Mouse (Mus musculus) layer of hippocampus, adult 6 months (tissue): ENCODE measurements around the gene Olfr178. TPM values are rescaled to one million over a fixed set of nuclear protein-coding genes. Genes with fewer than 3 reads are reported as not detected.

Source experiments
- long read RNA-seq, 2 experiments: library from polyadenylated mRNA; unstranded; transcript quantifications; one replicate each; pipeline ENCODE4 v2.0.0; 2019 to 2020
- polyA plus RNA-seq: library from polyadenylated mRNA; unstranded; fragments of <200 nt; fragmentation: Nextera tagmentation; gene quantifications from 2 replicates; pipeline ENCODE4 v1.2.3, GENCODE M21; 2021

Gene Olfr178
- not detected in 2 replicates for polyA plus RNA-seq
- long read RNA-seq, experiment 1, result 0 reads
- long read RNA-seq, experiment 2, result 0 reads

DNA sequence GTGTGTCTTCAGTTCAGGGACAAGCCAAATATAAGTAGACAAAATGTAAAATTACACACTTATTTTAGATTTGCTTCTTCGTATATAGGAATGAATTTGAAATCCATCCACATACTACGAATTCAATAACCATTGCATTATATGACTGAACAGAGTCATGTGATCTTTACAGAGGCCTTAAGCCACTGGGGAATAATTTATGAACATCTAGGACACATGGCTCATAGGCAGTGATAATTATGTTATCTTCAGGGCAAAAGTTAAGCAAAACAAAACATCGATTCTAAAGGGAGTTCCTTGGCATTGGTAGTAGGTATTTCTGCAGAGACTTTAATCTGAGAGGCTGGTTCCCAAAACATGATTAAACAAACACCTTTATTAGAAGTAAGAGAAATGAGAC lies at the start of gene Olfr178:
Gene Olfr178, minus strand, starts transcription at position 101 of the 400 bp plus-strand sequence.

DNA sequence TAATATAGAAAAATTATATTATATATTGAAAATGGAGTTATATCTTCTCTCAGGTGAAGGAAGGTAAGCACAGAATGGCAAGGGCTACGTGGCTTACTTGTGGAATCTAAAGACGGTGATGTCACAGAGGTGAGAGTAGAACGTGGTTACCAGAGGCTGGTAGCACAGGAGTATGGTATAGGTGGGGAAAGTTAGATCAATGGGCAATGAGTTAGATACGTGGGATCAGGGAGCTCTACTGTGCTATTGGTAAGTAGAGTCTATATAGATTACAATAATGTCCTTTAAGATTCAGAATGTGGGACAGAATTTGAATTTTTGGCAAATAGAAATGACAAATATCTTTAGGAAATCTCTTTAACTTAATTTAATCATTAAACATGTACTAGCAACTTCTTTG lies 37.4 kb upstream of the Olfr178 start, which contains the start of gene Olfr180:
Gene Olfr180, minus strand, starts transcription at position 101 of the 400 bp plus-strand sequence.

DNA sequence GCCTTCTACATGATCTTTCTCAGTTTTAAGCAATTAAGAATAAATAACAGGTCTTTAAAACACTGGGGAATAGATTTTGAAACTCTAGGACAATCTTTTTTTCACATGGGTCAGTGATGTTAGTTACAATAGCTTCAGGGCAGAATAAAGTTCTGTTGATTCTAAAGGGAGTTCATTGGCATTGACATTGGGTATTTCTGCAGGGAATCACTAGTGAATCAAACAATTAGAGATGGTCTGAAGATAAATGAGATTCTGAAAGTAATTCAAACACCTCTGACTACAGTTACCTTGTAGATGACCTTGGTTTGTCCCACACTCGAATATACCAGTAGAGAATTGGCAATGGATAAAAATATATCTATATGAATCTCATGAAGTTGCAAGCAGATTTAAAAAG lies 36.8 kb upstream of the Olfr178 start, which contains the start of gene Olfr181:
Gene Olfr181, minus strand, starts transcription at position 101 of the 400 bp plus-strand sequence.

DNA sequence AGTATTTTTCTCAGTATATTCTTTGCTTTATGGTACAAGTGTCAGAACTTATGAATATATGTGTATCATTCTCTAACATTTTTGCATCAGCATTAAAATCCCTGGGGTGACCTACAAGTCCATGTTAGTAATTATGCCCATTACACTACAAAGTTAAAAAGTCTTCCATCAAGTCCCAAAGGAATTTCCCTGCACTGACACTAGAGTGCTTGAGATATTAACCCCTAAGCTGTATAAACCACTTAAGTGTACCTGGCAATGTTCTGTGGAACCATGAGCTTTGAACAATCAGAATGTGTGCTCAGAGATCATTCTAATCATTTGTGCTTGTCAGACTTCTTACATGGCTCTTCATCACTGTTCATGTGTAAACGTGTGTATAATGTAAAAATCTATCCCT lies 17.2 kb downstream of the Olfr178 start, which contains the start of gene Olfr177:
Gene Olfr177, minus strand, starts transcription at position 101 of the 400 bp plus-strand sequence.

Other genes starting within 250 kb of the Olfr178 start
- gene Cpox, start 221.8 kb downstream of the Olfr178 start, polyA plus RNA-seq, result 21.6 and 22.5 TPM in 2 replicates
- 0.11 TPM in 1 of 2 replicates, not detected in the other for gene Gpr15, start 173.0 kb downstream of the Olfr178 start, polyA plus RNA-seq
- gene Cldnd1, start 164.2 kb downstream of the Olfr178 start, polyA plus RNA-seq, result 95.5 and 116 TPM in 2 replicates
- not detected in 2 replicates for gene Olfr172, start 128.9 kb downstream of the Olfr178 start, polyA plus RNA-seq
- not detected in 2 replicates for gene Olfr173, start 91.8 kb downstream of the Olfr178 start, polyA plus RNA-seq
- not detected in 2 replicates for gene Olfr175-ps1, start 65.3 kb downstream of the Olfr178 start, polyA plus RNA-seq
- not detected in 2 replicates for gene Olfr177, start 17.3 kb downstream of the Olfr178 start, polyA plus RNA-seq
- gene Olfr181, start 36.7 kb upstream of the Olfr178 start, polyA plus RNA-seq, result not detected in 2 replicates
- gene Olfr180, start 37.3 kb upstream of the Olfr178 start, polyA plus RNA-seq, result not detected in 2 replicates
- not detected in 2 replicates for gene Olfr183, start 103.3 kb upstream of the Olfr178 start, polyA plus RNA-seq
- not detected in 2 replicates for gene Olfr186, start 138.2 kb upstream of the Olfr178 start, polyA plus RNA-seq
- not detected in 2 replicates for gene Olfr187, start 147.7 kb upstream of the Olfr178 start, polyA plus RNA-seq
- gene Olfr190, start 185.9 kb upstream of the Olfr178 start, polyA plus RNA-seq, result not detected in 2 replicates
- gene Olfr191, start 197.8 kb upstream of the Olfr178 start, polyA plus RNA-seq, result not detected in 2 replicates
- not detected in 2 replicates for gene Olfr193, start 219.8 kb upstream of the Olfr178 start, polyA plus RNA-seq
- gene Olfr194, start 229.0 kb upstream of the Olfr178 start, polyA plus RNA-seq, result not detected in 2 replicates